Mouse (Mus musculus) lung, embryonic 16.5 days (tissue): ENCODE measurements around the gene Smc4. TPM values are rescaled to one million over a fixed set of nuclear protein-coding genes. Genes with fewer than 3 reads are reported as not detected.

ENCODE experiments used
- ATAC-seq: fragments of 200-750 bp; cut with Nextera tagmentation; 2 replicates; pipeline ENCODE4 v1.8.0; 2017; ENCODE audit warnings: low read depth, mild to moderate bottlenecking, moderate library complexity
- H3K27ac ChIP-seq: fragments of 300-500 bp; sonication (generic); 2 replicates; pipeline ENCODE4 v1.5.1; 2014; ENCODE audit warnings: mild to moderate bottlenecking, control low read depth, low read length
- H3K27me3 ChIP-seq: fragments of 300-500 bp; sonication (generic); 2 replicates; pipeline ENCODE4 v1.6.1; 2014; ENCODE audit warnings: low read depth, low read length, mixed read lengths; ENCODE audit not compliant: control insufficient read depth, insufficient read depth
- H3K36me3 ChIP-seq: fragments of 300-500 bp; sonication (generic); 2 replicates; pipeline ENCODE4 v1.6.1; 2014; ENCODE audit warnings: low read length; ENCODE audit not compliant: control insufficient read depth, insufficient read depth
- H3K4me1 ChIP-seq: fragments of 300-500 bp; sonication (generic); replicated peaks from 2 replicates; pipeline ENCODE4 v1.6.1; 2014; ENCODE audit warnings: low read length, mixed read lengths; ENCODE audit not compliant: control insufficient read depth, insufficient read depth
- H3K4me2 ChIP-seq: fragments of 300-500 bp; sonication (generic); 2 replicates; pipeline ENCODE4 v1.6.1; 2014; ENCODE audit warnings: low read depth, low read length, control low read depth
- H3K4me3 ChIP-seq: fragments of 300-500 bp; sonication (generic); 2 replicates; pipeline ENCODE4 v1.5.1; 2014; ENCODE audit warnings: mild to moderate bottlenecking, low read length, control low read depth
- H3K9ac ChIP-seq: fragments of 300-500 bp; sonication (generic); 2 replicates; pipeline ENCODE4 v1.6.1; 2014; ENCODE audit warnings: low read length, control low read depth
- H3K9me3 ChIP-seq: fragments of 300-500 bp; sonication (generic); 2 replicates; pipeline ENCODE4 v1.6.1; 2016; ENCODE audit warnings: low read length; ENCODE audit not compliant: control insufficient read depth
- WGBS: fragments of 180-500 bp; shearing (Covaris S2); extraction: QIAGEN DNeasy Blood & Tissue Kit; methylation state at CpG from one replicate; pipeline ENCODE4 v1.1.7; 2014; 5-methylcytosine and 5-hydroxymethylcytosine counted together
- polyA plus RNA-seq: library from polyadenylated mRNA; unstranded; fragments of >200 nt; fragmentation: Nextera tagmentation; extraction: Ambion mirVana; gene quantifications from 2 replicates; pipeline ENCODE4 v1.2.1, GENCODE M21; 2015

Smc4 gene
- polyA plus RNA-seq, 1 experiment from 2014 or later = 214 TPM

DNA sequence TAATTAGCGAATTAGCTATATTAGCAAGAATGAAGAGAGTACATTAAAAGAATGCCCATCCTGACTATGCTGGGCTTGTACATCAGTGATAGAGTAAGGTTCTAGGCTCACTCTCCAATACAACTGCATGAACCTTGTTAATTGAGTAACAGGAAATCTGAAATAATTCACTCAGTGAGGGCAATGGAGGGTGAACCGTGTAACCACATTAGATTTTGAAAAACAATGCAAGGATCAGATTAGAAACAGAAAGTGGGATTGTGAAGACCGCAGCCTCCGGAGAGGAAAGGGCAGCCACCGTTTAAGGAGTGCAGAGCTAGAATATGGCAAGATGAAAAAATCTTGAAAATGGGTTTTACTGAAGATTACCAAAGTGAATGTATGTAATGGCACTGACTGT, 36.8 kb downstream of the Smc4 start:
- Histone ChIP-seq H3K27ac (no peak overlapping the region), H3K9ac (no peak overlapping the region), H3K27me3 (no peaks in the 10 kb centered on the region), H3K4me3 (peak overlapping the region; percentile 36), H3K36me3 (peaks cover 10% of the 10 kb centered on the region; the same call in 1 of the 2 replicates), H3K9me3 (no peaks in the 10 kb centered on the region), H3K4me2 (peak overlapping the region; percentile 43), H3K4me1 (peaks cover 15% of the 10 kb centered on the region)
- 71% methylated on average over 5 of the region's 5 CpGs for WGBS
- no peak for ATAC-seq

GRCm38 (mm10) chr3:69044167-69044591, 39.6 kb downstream of the Smc4 start:
- peak overlapping the region; percentile 92 for H3K27ac ChIP-seq
- under 1% methylated on average over 37 of the region's 42 CpGs for WGBS
- ATAC-seq = peak; percentile 58
- peaks cover 19% of the 10 kb centered on the region for H3K4me1 ChIP-seq
- no peaks in the 10 kb centered on the region for H3K27me3 ChIP-seq
- peak overlapping the region; percentile 93 for H3K9ac ChIP-seq
- peak overlapping the region; percentile 67 for H3K4me2 ChIP-seq
- H3K9me3 ChIP-seq = no peaks in the 10 kb centered on the region
- H3K36me3 ChIP-seq = peaks cover 6% of the 10 kb centered on the region; the same call in 1 of the 2 replicates
- H3K4me3 ChIP-seq = peak overlapping the region; percentile 93

- peak within 1 kb of the TSS; percentile 93 for H3K9ac ChIP-seq
- WGBS = under 1% methylated on average over 68 of the region's 80 CpGs
- peak within 1 kb of the TSS; percentile 67 for H3K4me2 ChIP-seq
- peak within 1 kb of the TSS; percentile 93 for H3K4me3 ChIP-seq
- H3K27ac ChIP-seq = peak within 1 kb of the TSS; percentile 92
- H3K27me3 ChIP-seq = no peaks in the 10 kb centered on the region
- peaks cover 6% of the 10 kb centered on the region; the same call in 1 of the 2 replicates for H3K36me3 ChIP-seq
- peaks cover 19% of the 10 kb centered on the region for H3K4me1 ChIP-seq
- no peaks in the 10 kb centered on the region for H3K9me3 ChIP-seq
- peak; percentile 96 for ATAC-seq
Measured at GRCm38 (mm10) chr3:69044645-69045399, 40.3 kb downstream of the Smc4 start, which contains the start of gene Trim59. Gene Trim59 (minus strand): TSS chr3:69044755.

- WGBS = 3% methylated on average over 9 of the region's 9 CpGs
- H3K4me2 ChIP-seq = peak overlapping the region; percentile 62
- H3K4me3 ChIP-seq = peak overlapping the region; percentile 93
- peaks cover 2% of the 10 kb centered on the region; the same call in 1 of the 2 replicates for H3K36me3 ChIP-seq
- peak; percentile 21 for ATAC-seq
- no peaks in the 10 kb centered on the region for H3K27me3 ChIP-seq
- peaks cover 19% of the 10 kb centered on the region for H3K4me1 ChIP-seq
- no peaks in the 10 kb centered on the region for H3K9me3 ChIP-seq
- H3K9ac ChIP-seq = peak overlapping the region; percentile 93
- H3K27ac ChIP-seq = peak overlapping the region; percentile 88
Measured at GRCm38 (mm10) chr3:69045400-69045703, 40.8 kb downstream of the Smc4 start.

GRCm38 (mm10) chr3:69045750-69046149, 41.2 kb downstream of the Smc4 start:
- WGBS = 21% methylated on average over 13 of the region's 13 CpGs
- H3K9me3 ChIP-seq = no peaks in the 10 kb centered on the region
- peaks cover 16% of the 10 kb centered on the region for H3K4me1 ChIP-seq
- peak overlapping the region; percentile 62 for H3K4me2 ChIP-seq
- H3K36me3 ChIP-seq = 0 out of 2 replicates have a peak, but pooled peaks cover 2% of the 10 kb centered on the region
- peak overlapping the region; percentile 93 for H3K9ac ChIP-seq
- no peak overlapping the region for H3K27ac ChIP-seq
- peak overlapping the region; percentile 93 for H3K4me3 ChIP-seq
- no peak for ATAC-seq
- no peaks in the 10 kb centered on the region for H3K27me3 ChIP-seq

DNA sequence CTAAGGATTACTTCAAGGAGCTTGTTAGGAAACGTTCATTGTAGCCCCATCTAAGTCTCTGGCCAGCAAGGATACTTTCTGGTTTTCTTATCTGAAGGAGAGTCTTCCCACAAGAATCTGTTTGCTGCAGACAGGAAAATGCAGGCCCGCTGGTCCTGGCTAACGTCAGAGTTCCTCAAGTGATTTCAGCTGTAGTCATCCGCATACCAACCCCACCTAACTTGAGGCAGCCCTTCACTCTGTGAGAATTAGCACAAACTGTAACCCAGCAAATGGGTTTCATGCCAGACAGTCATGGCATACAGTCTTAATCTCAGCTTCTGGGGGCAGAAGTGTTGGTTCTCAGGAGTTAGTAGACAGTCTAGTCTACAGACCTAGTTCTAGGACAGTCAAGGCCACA, 42.0 kb downstream of the Smc4 start:
- H3K4me3 ChIP-seq = no peak overlapping the region
- H3K9me3 ChIP-seq = no peaks in the 10 kb centered on the region
- 39% methylated on average over 4 of the region's 4 CpGs for WGBS
- no peak for ATAC-seq
- no peaks in the 10 kb centered on the region for H3K36me3 ChIP-seq
- no peaks in the 10 kb centered on the region for H3K27me3 ChIP-seq
- peaks cover 12% of the 10 kb centered on the region for H3K4me1 ChIP-seq
- no peak overlapping the region for H3K27ac ChIP-seq
- H3K4me2 ChIP-seq = no peak overlapping the region
- no peak overlapping the region for H3K9ac ChIP-seq

DNA sequence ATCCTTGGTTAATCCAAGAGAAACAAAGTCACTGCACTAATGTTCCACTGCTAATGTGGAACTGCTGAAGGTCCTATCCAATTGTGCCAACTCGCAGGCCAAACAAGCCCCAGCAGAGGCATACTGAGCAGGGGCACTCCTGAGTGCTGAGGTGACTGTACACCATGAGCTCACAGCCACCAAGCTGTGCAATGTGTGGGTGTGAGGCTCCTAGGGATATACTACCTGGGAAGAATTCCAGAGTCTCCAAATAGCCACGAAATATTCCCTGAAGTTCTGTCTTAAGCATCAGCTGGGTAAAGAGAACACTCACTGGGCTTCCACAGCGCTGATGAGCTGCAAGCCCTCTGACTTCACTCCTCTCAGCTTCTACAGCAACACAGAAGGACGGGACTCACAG, 43.1 kb downstream of the Smc4 start:
- peaks cover 12% of the 10 kb centered on the region for H3K4me1 ChIP-seq

GRCm38 (mm10) chr3:69049011-69049410, 44.5 kb downstream of the Smc4 start:
- Histone ChIP-seq H3K4me2 (no peak overlapping the region), H3K4me1 (peaks cover 9% of the 10 kb centered on the region; the same call in 1 of the 2 replicates), H3K27me3 (no peaks in the 10 kb centered on the region), H3K9ac (no peak overlapping the region), H3K27ac (no peak overlapping the region), H3K4me3 (no peak overlapping the region), H3K9me3 (no peaks in the 10 kb centered on the region), H3K36me3 (no peaks in the 10 kb centered on the region)
- 81% methylated on average over 6 of the region's 6 CpGs for WGBS
- ATAC-seq = no peak

More for the DNA sequence above, 43.1 kb downstream of the Smc4 start:
- no peak overlapping the region for H3K4me3 ChIP-seq
- no peak overlapping the region for H3K9ac ChIP-seq
- H3K4me2 ChIP-seq = no peak overlapping the region
- no peaks in the 10 kb centered on the region for H3K27me3 ChIP-seq
- H3K27ac ChIP-seq = no peak overlapping the region
- no peak for ATAC-seq
- no peaks in the 10 kb centered on the region for H3K9me3 ChIP-seq
- 74% methylated on average over 4 of the region's 4 CpGs for WGBS
- no peaks in the 10 kb centered on the region for H3K36me3 ChIP-seq

DNA sequence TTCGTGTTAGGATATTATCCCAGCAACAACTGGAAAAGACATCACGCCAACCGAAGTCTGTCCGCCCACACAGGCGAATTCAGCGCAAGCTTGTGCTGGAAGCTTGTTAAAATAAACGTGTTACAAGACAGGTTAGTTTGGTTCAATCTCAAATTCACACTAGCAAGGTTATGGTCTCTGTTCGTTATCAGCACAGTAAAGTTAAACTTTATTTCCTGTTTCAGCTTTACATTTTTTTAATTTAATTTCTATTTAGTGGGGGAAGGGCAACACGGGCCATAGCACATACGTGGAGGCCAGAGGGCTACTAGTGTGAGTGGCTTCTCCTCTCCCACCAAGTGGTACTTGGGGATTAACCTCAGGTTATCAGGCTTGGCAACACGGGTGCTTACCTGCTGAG, 47.4 kb downstream of the Smc4 start:
- Histone ChIP-seq H3K4me2 (no peak overlapping the region), H3K27me3 (no peaks in the 10 kb centered on the region), H3K9me3 (no peaks in the 10 kb centered on the region), H3K36me3 (no peaks in the 10 kb centered on the region), H3K27ac (no peak overlapping the region), H3K4me3 (no peak overlapping the region), H3K9ac (no peak overlapping the region), H3K4me1 (no peaks in the 10 kb centered on the region)
- no peak for ATAC-seq
- WGBS = 86% methylated on average over 11 of the region's 11 CpGs
